Mouse (Mus musculus) forebrain, postnatal 0 days (tissue): Measurements from ENCODE around the gene Mapk8ip2. TPM values are rescaled to one million over a fixed set of nuclear protein-coding genes. Genes with fewer than 3 reads are reported as not detected.

Experiments used
- ATAC-seq: fragments of 200-750 bp; cut with Nextera tagmentation; 2 replicates; pipeline ENCODE4 v1.8.0; 2017; ENCODE audit warnings: mild to moderate bottlenecking, moderate library complexity
- DNase-seq: peaks from one replicate; pipeline ENCODE4 v3.0.0-alpha.2; 2015
- H3K27ac ChIP-seq: fragments of 300-500 bp; sonication (generic); 2 replicates; pipeline ENCODE4 v1.5.1; 2014; ENCODE audit warnings: low read depth, mild to moderate bottlenecking, antibody characterized with exemption, low read length, moderate library complexity, mixed read lengths
- H3K27me3 ChIP-seq: fragments of 300-500 bp; sonication (generic); 2 replicates; pipeline ENCODE4 v1.6.1; 2014; ENCODE audit warnings: mild to moderate bottlenecking, low read length, mixed read lengths; ENCODE audit not compliant: insufficient read depth
- H3K36me3 ChIP-seq: fragments of 300-500 bp; sonication (generic); 2 replicates; pipeline ENCODE4 v1.6.1; 2014; ENCODE audit warnings: mild to moderate bottlenecking, moderate library complexity; ENCODE audit not compliant: insufficient read depth
- H3K4me1 ChIP-seq: fragments of 300-500 bp; sonication (generic); 2 replicates; pipeline ENCODE4 v1.6.1; 2014; ENCODE audit warnings: antibody characterized with exemption; ENCODE audit not compliant: insufficient read depth
- H3K4me2 ChIP-seq: fragments of 300-500 bp; sonication (generic); 2 replicates; pipeline ENCODE4 v1.6.1; 2014; ENCODE audit warnings: low read depth, mild to moderate bottlenecking, moderate library complexity
- H3K4me3 ChIP-seq: fragments of 300-500 bp; sonication (generic); 2 replicates; pipeline ENCODE4 v1.5.1; 2014; ENCODE audit warnings: low read depth, low read length, mixed read lengths
- H3K9ac ChIP-seq: fragments of 300-500 bp; sonication (generic); 2 replicates; pipeline ENCODE4 v1.6.1; 2014; ENCODE audit warnings: mild to moderate bottlenecking
- H3K9me3 ChIP-seq: fragments of 300-500 bp; sonication (generic); 2 replicates; pipeline ENCODE4 v1.6.1; 2016; ENCODE audit warnings: low read length
- CTCF ChIP-seq: sonication (generic); IDR thresholded peaks from 2 replicates; pipeline ENCODE4 v1.5.1; 2016; ENCODE audit warnings: antibody characterized with exemption, control low read depth, low read depth
- WGBS: fragments of 180-500 bp; shearing (Covaris S2); extraction: QIAGEN DNeasy Blood & Tissue Kit; methylation state at CpG from one replicate; pipeline ENCODE4 v1.1.7; 2014; 5-methylcytosine and 5-hydroxymethylcytosine counted together
- polyA plus RNA-seq: library from polyadenylated mRNA; unstranded; fragments of >200 nt; fragmentation: Nextera tagmentation; extraction: Ambion mirVana; gene quantifications from 2 replicates; pipeline ENCODE4 v1.2.1, GENCODE M21; 2015
- total RNA-seq: library from RNA; depleted of rRNA; stranded (reverse); fragments of >200 nt; gene quantifications from 2 replicates; pipeline ENCODE4 v1.2.3, GENCODE M21; 2014

Mapk8ip2 gene
- total and polyA plus RNA-seq, 2 experiments from 2014 or later = 70.9 to 95.8 TPM

DNA sequence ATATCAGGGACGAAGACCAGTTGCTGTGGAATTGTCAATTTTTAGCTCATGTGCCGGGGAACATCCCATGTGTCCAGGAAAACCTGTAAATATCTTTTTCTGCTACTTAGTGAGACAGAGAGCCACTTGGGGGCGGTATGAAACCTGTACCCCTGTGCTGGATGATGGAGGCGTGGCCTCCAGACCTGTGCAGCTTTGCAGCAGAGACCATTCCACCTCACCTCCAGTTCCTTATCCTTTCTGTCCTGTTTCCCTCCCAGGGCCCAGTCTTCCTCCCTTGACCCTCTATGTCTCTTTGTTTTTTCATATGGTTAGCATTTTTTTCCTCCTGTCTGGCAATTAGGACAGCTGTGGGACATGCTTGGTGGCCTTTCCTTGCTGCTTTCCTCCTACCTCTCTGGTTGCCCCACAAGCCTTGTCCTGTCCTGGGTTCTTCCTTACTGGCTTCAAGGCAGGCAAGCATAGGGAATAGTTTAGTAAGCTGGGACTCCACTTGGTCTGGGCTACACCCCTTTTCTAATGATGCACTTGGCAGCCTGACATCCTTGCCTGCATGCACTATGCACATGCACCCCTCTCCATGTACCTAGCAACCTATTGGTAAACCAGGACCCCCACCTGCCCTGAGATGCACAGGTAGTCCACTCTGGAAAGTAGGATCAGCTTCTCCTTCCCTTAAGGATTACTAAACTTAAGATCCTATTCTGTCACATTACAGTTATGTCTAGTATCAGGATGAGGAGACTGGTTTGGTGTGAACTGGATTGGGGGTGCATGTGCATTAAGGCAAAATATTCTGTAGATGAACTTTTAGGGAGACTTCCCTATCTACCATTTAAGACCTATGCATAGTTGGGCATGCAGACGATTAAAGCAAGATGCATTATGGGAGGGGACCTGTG is 9.9 kb downstream of the Mapk8ip2 start:
- ATAC-seq (0 out of 2 replicates have a peak, but pooled peaks have one; percentile 29), DNase-seq (no peak)
- H3K4me1 ChIP-seq = no peaks in the 10 kb centered on the region
- H3K9me3 ChIP-seq = no peaks in the 10 kb centered on the region
- H3K36me3 ChIP-seq = peaks cover 41% of the 10 kb centered on the region
- no peaks in the 10 kb centered on the region for H3K27me3 ChIP-seq
- 70% methylated on average over 5 of the region's 5 CpGs for WGBS
- no peak overlapping the region for H3K4me2 ChIP-seq
- H3K4me3 ChIP-seq = no peak overlapping the region
- H3K27ac ChIP-seq = no peak overlapping the region
- TF ChIP-seq CTCF = no peak
- H3K9ac ChIP-seq = no peak overlapping the region

DNA sequence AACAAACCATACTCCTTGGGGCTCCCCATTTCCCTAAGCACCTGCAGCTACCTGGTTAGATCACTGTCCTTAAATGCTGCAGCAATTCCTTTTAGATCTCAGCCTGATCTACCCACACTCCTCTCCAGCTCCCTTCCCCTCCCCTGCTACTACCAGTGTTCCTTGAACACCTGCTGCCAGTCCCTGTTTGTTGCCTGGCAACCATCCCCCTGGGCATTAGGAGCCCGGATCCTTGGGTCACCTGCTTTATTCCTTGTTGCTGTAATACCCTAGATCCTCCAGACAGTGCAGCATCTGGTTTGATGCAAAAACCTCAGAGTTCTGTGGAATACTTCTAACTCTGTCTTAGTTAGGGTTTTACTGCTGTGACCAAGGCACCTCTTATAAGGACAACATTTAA is 11.3 kb downstream of the Mapk8ip2 start:
- WGBS = 0% methylated on average over 1 of the region's 1 CpGs
- Histone ChIP-seq H3K4me2 (no peak overlapping the region), H3K27me3 (no peaks in the 10 kb centered on the region), H3K27ac (no peak overlapping the region), H3K4me3 (no peak overlapping the region), H3K36me3 (peaks cover 29% of the 10 kb centered on the region), H3K9ac (no peak overlapping the region), H3K9me3 (no peaks in the 10 kb centered on the region), H3K4me1 (no peaks in the 10 kb centered on the region)
- ATAC-seq = peak; percentile 71
- DNase-seq = peak; percentile 26
- TF ChIP-seq CTCF = no peak

- 28% methylated on average over 2 of the region's 2 CpGs for WGBS
- DNase-seq (peak; percentile 59), ATAC-seq (peak; percentile 38; the same call in 1 of the 2 replicates)
- Histone ChIP-seq H3K9me3 (no peaks in the 10 kb centered on the region), H3K4me2 (no peak overlapping the region), H3K36me3 (peaks cover 8% of the 10 kb centered on the region; the same call in 1 of the 2 replicates), H3K4me3 (no peak overlapping the region), H3K9ac (no peak overlapping the region), H3K4me1 (no peaks in the 10 kb centered on the region), H3K27me3 (no peaks in the 10 kb centered on the region), H3K27ac (no peak overlapping the region)
- peak; percentile 75 for TF ChIP-seq CTCF
Measured at GRCm38 (mm10) chr15:89468577-89468976, 14.9 kb downstream of the Mapk8ip2 start.

DNA sequence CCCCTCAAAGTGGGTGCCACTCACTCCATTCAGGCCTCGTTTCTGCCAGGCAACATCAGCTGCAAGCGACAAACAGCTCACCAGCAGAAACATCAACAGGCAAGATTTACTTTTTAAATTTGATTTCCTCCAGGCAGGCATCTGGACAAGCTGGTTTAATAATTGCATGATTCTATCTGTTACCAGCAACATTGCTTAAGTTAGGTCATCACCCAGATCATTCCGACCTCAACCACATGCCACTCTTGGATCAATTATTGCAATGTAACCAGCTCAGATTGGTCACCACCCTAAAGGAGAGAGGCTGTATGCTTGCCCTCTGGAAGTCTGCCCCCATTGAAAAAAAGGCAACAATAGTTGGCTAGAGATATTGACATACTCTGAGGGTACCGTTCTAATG is 17.8 kb downstream of the Mapk8ip2 start:
- no peaks in the 10 kb centered on the region for H3K9me3 ChIP-seq
- no peak overlapping the region for H3K9ac ChIP-seq
- H3K4me1 ChIP-seq = peaks cover 6% of the 10 kb centered on the region; the same call in 1 of the 2 replicates
- TF ChIP-seq CTCF = no peak
- no peaks in the 10 kb centered on the region for H3K27me3 ChIP-seq
- H3K4me3 ChIP-seq = no peak overlapping the region
- WGBS = 82% methylated on average over 4 of the region's 4 CpGs
- H3K27ac ChIP-seq = no peak overlapping the region
- DNase-seq (no peak), ATAC-seq (no peak)
- no peak overlapping the region for H3K4me2 ChIP-seq
- H3K36me3 ChIP-seq = peaks cover 6% of the 10 kb centered on the region; the same call in 1 of the 2 replicates

- H3K36me3 ChIP-seq = peaks cover 6% of the 10 kb centered on the region; the same call in 1 of the 2 replicates
- H3K4me1 ChIP-seq = peaks cover 6% of the 10 kb centered on the region; the same call in 1 of the 2 replicates
- WGBS = 82% methylated on average over 9 of the region's 9 CpGs
- ATAC-seq (no peak), DNase-seq (no peak)
- no peak overlapping the region for H3K4me3 ChIP-seq
- H3K27ac ChIP-seq = no peak overlapping the region
- no peak overlapping the region for H3K4me2 ChIP-seq
- H3K9ac ChIP-seq = no peak overlapping the region
- no peaks in the 10 kb centered on the region for H3K9me3 ChIP-seq
- TF ChIP-seq CTCF = no peak
- H3K27me3 ChIP-seq = no peaks in the 10 kb centered on the region
Measured at GRCm38 (mm10) chr15:89473370-89473769, 19.7 kb downstream of the Mapk8ip2 start.

GRCm38 (mm10) chr15:89473921-89474320 is 20.2 kb downstream of the Mapk8ip2 start:
- H3K4me2 ChIP-seq = no peak overlapping the region
- no peaks in the 10 kb centered on the region for H3K9me3 ChIP-seq
- H3K27me3 ChIP-seq = no peaks in the 10 kb centered on the region
- no peak overlapping the region for H3K4me3 ChIP-seq
- no peak overlapping the region for H3K27ac ChIP-seq
- no peak for ATAC-seq
- no peak for TF ChIP-seq CTCF
- 98% methylated on average over 8 of the region's 8 CpGs for WGBS
- DNase-seq = no peak
- no peak overlapping the region for H3K9ac ChIP-seq
- peaks cover 6% of the 10 kb centered on the region; the same call in 1 of the 2 replicates for H3K36me3 ChIP-seq
- H3K4me1 ChIP-seq = peaks cover 6% of the 10 kb centered on the region; the same call in 1 of the 2 replicates
